Mouse (Mus musculus) gastrocnemius, adult 2 months (tissue): ENCODE results near the gene Bicra. TPM values are rescaled to one million over a fixed set of nuclear protein-coding genes. Genes with fewer than 3 reads are reported as not detected.

Source experiments
- DNase-seq: peaks from one replicate; pipeline ENCODE4 v3.0.0; 2022
- H3K27ac ChIP-seq: fragments of 200-600 bp; 2 replicates; pipeline ENCODE4 v1.8.1; 2022; ENCODE audit warnings: mild to moderate bottlenecking
- H3K4me3 ChIP-seq: fragments of 200-600 bp; 2 replicates; pipeline ENCODE4 v1.8.1; 2022; ENCODE audit warnings: mild to moderate bottlenecking, moderate library complexity
- CTCF ChIP-seq: fragments of 200-600 bp; IDR thresholded peaks from 2 replicates; pipeline ENCODE4 v1.8.1; 2022; ENCODE audit warnings: antibody characterized with exemption, mild to moderate bottlenecking, moderate library complexity
- intact Hi-C: fragments of 180-260 bp; cut with DNase I; formaldehyde crosslinking; loops from one replicate; pipeline ENCODE4 v1.15.1; 2025
- total RNA-seq, 2 experiments: library from RNA; stranded (reverse); gene quantifications; 2 replicates each; pipeline ENCODE4 v1.2.3; 2021

Bicra gene
- total RNA-seq, 2 experiments from 2014 or later: 6.8 to 7.1 TPM

GRCm38 (mm10) chr7:16056459-16057135 lies 8.9 kb upstream of the Bicra start:
- intact Hi-C loops: no loop called here
- TF ChIP-seq CTCF: peak; percentile 62
- no peak for DNase-seq
- Histone ChIP-seq H3K27ac (no peak overlapping the region), H3K4me3 (no peak overlapping the region)

GRCm38 (mm10) chr7:16055665-16056064 lies 7.9 kb upstream of the Bicra start:
- no peak for DNase-seq
- no peak for TF ChIP-seq CTCF
- intact Hi-C loops: loop anchor here (1.0 kb wide), 1 partner anchor 98 kb away; no protein-coding TSS in a partner anchor
- Histone ChIP-seq H3K27ac (no peak overlapping the region), H3K4me3 (no peak overlapping the region)

GRCm38 (mm10) chr7:16054966-16055365 lies 7.2 kb upstream of the Bicra start:
- intact Hi-C loops: loop anchor here (1.0 to 5.0 kb wide), 2 partner anchors 98 to 133 kb away; partner anchors contain the start of gene Selenow
- DNase-seq: no peak
- Histone ChIP-seq H3K27ac (no peak overlapping the region), H3K4me3 (no peak overlapping the region)
- no peak for TF ChIP-seq CTCF

- intact Hi-C loops: loop anchor here (5.0 kb wide), 1 partner anchor 131 kb away; the partner anchor contains the start of gene Selenow
- no peak for TF ChIP-seq CTCF
- no peak for DNase-seq
- Histone ChIP-seq H3K4me3 (peak overlapping the region; percentile 78), H3K27ac (peak overlapping the region; percentile 95)
These were observed 5.4 kb upstream of the Bicra start for GRCm38 (mm10) chr7:16053105-16053504.

- H3K27ac ChIP-seq: peak overlapping the region; percentile 95
- intact Hi-C loops: loop anchor here (1.0 to 5.0 kb wide), 2 partner anchors 69 to 130 kb away; partner anchors contain the start of gene Selenow
- peak; percentile 97 for DNase-seq
- peak overlapping the region; percentile 78 for H3K4me3 ChIP-seq
- TF ChIP-seq CTCF: no peak
These were observed 5.0 kb upstream of the Bicra start for GRCm38 (mm10) chr7:16052684-16053083.

- DNase-seq: peak; percentile 86
- TF ChIP-seq CTCF: peak; percentile 95
- peak overlapping the region; percentile 78 for H3K4me3 ChIP-seq
- peak overlapping the region; percentile 95 for H3K27ac ChIP-seq
- intact Hi-C loops: loop anchor here (1.0 to 5.0 kb wide), 2 partner anchors 69 to 130 kb away; partner anchors contain the start of gene Selenow
These were observed 4.3 kb upstream of the Bicra start for GRCm38 (mm10) chr7:16051883-16052595.

GRCm38 (mm10) chr7:16050600-16050999 lies 2.9 kb upstream of the Bicra start:
- peak overlapping the region; percentile 96; the same call in 1 of the 2 replicates for H3K27ac ChIP-seq
- no peak for DNase-seq
- no peak for TF ChIP-seq CTCF
- intact Hi-C loops: loop anchor here (5.0 kb wide), 1 partner anchor 128 kb away; the partner anchor contains the start of gene Selenow
- peak overlapping the region; percentile 82 for H3K4me3 ChIP-seq

- no peak for TF ChIP-seq CTCF
- H3K4me3 ChIP-seq: peak overlapping the region; percentile 82
These were observed 1.8 kb upstream of the Bicra start for GRCm38 (mm10) chr7:16049576-16049915.

GRCm38 (mm10) chr7:16048675-16049575 lies 1.2 kb upstream of the Bicra start:
- TF ChIP-seq CTCF: no peak
- peak overlapping the region; percentile 96 for H3K27ac ChIP-seq
- intact Hi-C loops: loop anchor here (2.0 to 5.0 kb wide), 2 partner anchors 50 to 117 kb away; partner anchors contain the start of gene Napa
- peak overlapping the region; percentile 82 for H3K4me3 ChIP-seq
- DNase-seq: peak; percentile 40

More at GRCm38 (mm10) chr7:16049576-16049915, 1.8 kb upstream of the Bicra start:
- no peak for DNase-seq
- H3K27ac ChIP-seq: peak overlapping the region; percentile 96
- intact Hi-C loops: loop anchor here (2.0 to 5.0 kb wide), 2 partner anchors 49 to 117 kb away; partner anchors contain the start of gene Napa

- Histone ChIP-seq H3K27ac (peak overlapping the region; percentile 96), H3K4me3 (peak overlapping the region; percentile 82)
- intact Hi-C loops: loop anchor here (2.0 to 5.0 kb wide), 2 partner anchors 51 to 116 kb away; partner anchors contain the start of gene Napa
- DNase-seq: peak; percentile 97
- TF ChIP-seq CTCF: no peak
These were observed 443 bp upstream of the Bicra start for GRCm38 (mm10) chr7:16048164-16048564.

- TF ChIP-seq CTCF: no peak
- intact Hi-C loops: loop anchor here (1.0 to 5.0 kb wide), 2 partner anchors 44 to 114 kb away; no protein-coding TSS in a partner anchor
- H3K27ac ChIP-seq: peak overlapping the region; percentile 96
- H3K4me3 ChIP-seq: peak overlapping the region; percentile 82
- DNase-seq: peak; percentile 91
These were observed 1.0 kb downstream of the Bicra start for GRCm38 (mm10) chr7:16046481-16047337.
